Mouse (Mus musculus) MEL (cell line): ENCODE data around the gene Sost.

Experiments
- CTCF ChIP-seq, 3 experiments: IDR thresholded peaks in 2 of 3; conservative IDR thresholded peaks in 1 of 3; 2 replicates each; pipeline ENCODE4 v1.5.1; 2011 to 2012; ENCODE audit warnings: low read length in 3 of 3, low read depth in 2 of 3, mild to moderate bottlenecking in 2 of 3, improper control_type of control experiment in 1 of 3, inconsistent platforms in 1 of 3, mixed read lengths in 1 of 3, moderate library complexity in 1 of 3; ENCODE audit not compliant: control insufficient read depth in 1 of 3, insufficient read depth in 1 of 3, poor library complexity in 1 of 3, severe bottlenecking in 1 of 3
- ELF1 ChIP-seq: IDR thresholded peaks from 2 replicates; pipeline ENCODE4 v1.6.1; 2014; ENCODE audit warnings: low read depth, mild to moderate bottlenecking, inconsistent platforms, low read length, improper control_type of control experiment, moderate library complexity
- EP300 ChIP-seq, 2 experiments: IDR thresholded peaks; 2 replicates each; pipeline ENCODE4 v1.6.1; 2011; ENCODE audit warnings: improper control_type of control experiment in 2 of 2, low read length in 2 of 2, low read depth in 1 of 2, mild to moderate bottlenecking in 1 of 2
- GATA1 ChIP-seq: IDR thresholded peaks from 2 replicates; pipeline ENCODE4 v1.6.1; 2011; ENCODE audit warnings: low read depth, low read length, improper control_type of control experiment
- KAT2A ChIP-seq: conservative IDR thresholded peaks from 2 replicates; pipeline ENCODE4 v1.6.1; 2012; ENCODE audit warnings: low read depth, low read length, improper control_type of control experiment, inconsistent platforms
- POLR2A ChIP-seq, 2 experiments: IDR thresholded peaks; 2 replicates each; pipeline ENCODE4 v1.6.1; 2011 to 2012; ENCODE audit warnings: low read length in 2 of 2, mild to moderate bottlenecking in 2 of 2, control low read depth in 1 of 2, improper control_type of control experiment in 1 of 2, low read depth in 1 of 2, moderate library complexity in 1 of 2; ENCODE audit not compliant: control insufficient read depth in 1 of 2, insufficient read depth in 1 of 2, poor library complexity in 1 of 2
- POLR2AphosphoS2 ChIP-seq: IDR thresholded peaks from 2 replicates; pipeline ENCODE4 v1.6.1; 2011; ENCODE audit warnings: low read length, improper control_type of control experiment
- SIN3A ChIP-seq: IDR thresholded peaks from 2 replicates; pipeline ENCODE4 v1.6.1; 2012; ENCODE audit warnings: low read length, improper control_type of control experiment, inconsistent platforms
- UBTF ChIP-seq: IDR thresholded peaks from 2 replicates; pipeline ENCODE4 v1.6.1; 2012; ENCODE audit warnings: low read depth, mild to moderate bottlenecking, inconsistent platforms, low read length, improper control_type of control experiment, moderate library complexity, borderline replicate concordance; ENCODE audit not compliant: insufficient read depth

DNA sequence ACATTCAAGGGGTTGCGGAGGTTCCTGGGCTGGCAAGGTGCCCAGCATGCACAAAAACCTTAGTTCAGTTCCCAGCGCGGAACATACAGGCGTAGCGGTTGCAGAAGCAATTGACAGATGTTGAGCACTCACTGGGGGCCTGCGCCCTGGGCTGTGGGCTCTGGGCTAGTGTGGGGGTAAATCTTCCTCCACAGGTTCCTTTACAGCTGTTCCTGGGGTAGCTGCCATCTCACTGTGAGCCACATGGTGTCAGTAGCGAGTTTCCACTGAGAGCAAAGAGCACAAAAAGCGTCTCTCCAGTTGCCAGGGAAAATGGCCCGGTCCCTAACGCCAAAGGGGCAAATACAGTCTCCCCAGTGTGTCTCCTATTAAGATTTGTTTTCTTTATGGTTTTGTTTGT is 19.2 kb upstream of the Sost start:
- TF ChIP-seq ELF1 (no peak), CTCF (IDR thresholded peaks at IDR 0.05 in 2 of 3, conservative IDR thresholded peaks at IDR 0.05 in 1 of 3; ENCODE audit: control insufficient read depth in 1 of 3, insufficient read depth in 1 of 3, low read depth in 2 of 3, low read length in 3 of 3, poor library complexity in 1 of 3, severe bottlenecking in 1 of 3) (peak; percentile 87 to 99 (median 96)), EP300 (IDR thresholded peaks at IDR 0.05; ENCODE audit: low read depth in 1 of 2, low read length in 2 of 2) (no peak), POLR2A (IDR thresholded peaks at IDR 0.05; ENCODE audit: control insufficient read depth in 1 of 2, insufficient read depth in 1 of 2, low read depth in 1 of 2, low read length in 2 of 2, poor library complexity in 1 of 2) (no peak), UBTF (no peak), SIN3A (peak; percentile 93), KAT2A (no peak), GATA1 (no peak), POLR2AphosphoS2 (no peak)
